Mouse (Mus musculus) forebrain, embryonic 14.5 days (tissue): ENCODE data around the gene Ripor2. TPM values are rescaled to one million over a fixed set of nuclear protein-coding genes. Genes with fewer than 3 reads are reported as not detected.
"Not testable (repeated sequence)": the region's sequence is repeated elsewhere in the genome, so short reads cannot be mapped to it uniquely, and the experiment has no call there.

Experiments
- ATAC-seq: fragments of 200-750 bp; cut with Nextera tagmentation; 2 replicates; pipeline ENCODE4 v1.8.0; 2017; ENCODE audit warnings: mild to moderate bottlenecking, moderate library complexity
- DNase-seq: peaks from one replicate; pipeline ENCODE4 v3.0.0-alpha.2; 2015; ENCODE audit warnings: low spot score
- H3K27ac ChIP-seq: fragments of 300-500 bp; sonication (generic); 2 replicates; pipeline ENCODE4 v1.5.1; 2014; ENCODE audit warnings: low read depth, mild to moderate bottlenecking, control low read depth, low read length, moderate library complexity
- H3K27me3 ChIP-seq: fragments of 300-500 bp; sonication (generic); replicated peaks from 2 replicates; pipeline ENCODE4 v1.6.1; 2014; ENCODE audit warnings: low read length, control low read depth, mixed read lengths; ENCODE audit not compliant: control insufficient read depth, insufficient read depth
- H3K36me3 ChIP-seq: fragments of 300-500 bp; sonication (generic); 2 replicates; pipeline ENCODE4 v1.6.1; 2014; ENCODE audit warnings: low read length, control low read depth; ENCODE audit not compliant: control insufficient read depth, insufficient read depth
- H3K4me1 ChIP-seq: fragments of 300-500 bp; sonication (generic); 2 replicates; pipeline ENCODE4 v1.6.1; 2014; ENCODE audit warnings: antibody characterized with exemption, low read length, control low read depth; ENCODE audit not compliant: control insufficient read depth, insufficient read depth
- H3K4me2 ChIP-seq: fragments of 300-500 bp; sonication (generic); 2 replicates; pipeline ENCODE4 v1.6.1; 2014; ENCODE audit warnings: mild to moderate bottlenecking, control low read depth, low read length
- H3K4me3 ChIP-seq: fragments of 300-500 bp; sonication (generic); 2 replicates; pipeline ENCODE4 v1.5.1; 2014; ENCODE audit warnings: low read depth, low read length, control low read depth
- H3K9ac ChIP-seq: fragments of 300-500 bp; sonication (generic); 2 replicates; pipeline ENCODE4 v1.6.1; 2014; ENCODE audit warnings: mild to moderate bottlenecking, low read length, control low read depth, moderate library complexity
- H3K9me3 ChIP-seq: fragments of 300-500 bp; sonication (generic); replicated peaks from 2 replicates; pipeline ENCODE4 v1.6.1; 2016; ENCODE audit warnings: low read length, control low read depth, mixed read lengths; ENCODE audit not compliant: control insufficient read depth
- WGBS: fragments of 180-500 bp; shearing (Covaris S2); extraction: QIAGEN DNeasy Blood & Tissue Kit; methylation state at CpG from one replicate; pipeline ENCODE4 v1.1.7; 2014; 5-methylcytosine and 5-hydroxymethylcytosine counted together
- polyA plus RNA-seq: library from polyadenylated mRNA; unstranded; fragments of >200 nt; fragmentation: Nextera tagmentation; extraction: Ambion mirVana; gene quantifications from 2 replicates; pipeline ENCODE4 v1.2.1, GENCODE M21; 2014

Ripor2 gene
- polyA plus RNA-seq, 1 experiment from 2014 or later = 16.9 TPM

- no peaks in the 10 kb centered on the region for H3K9me3 ChIP-seq
- peaks cover 5% of the 10 kb centered on the region for H3K36me3 ChIP-seq
- peak overlapping the region; percentile 11; the same call in 1 of the 2 replicates for H3K27ac ChIP-seq
- ATAC-seq (no peak), DNase-seq (no peak)
- H3K4me3 ChIP-seq = peak overlapping the region; percentile 93
- 10% methylated on average over 10 of the region's 10 CpGs for WGBS
- peak overlapping the region; percentile 76 for H3K9ac ChIP-seq
- H3K4me1 ChIP-seq = peaks cover 7% of the 10 kb centered on the region
- no peaks in the 10 kb centered on the region for H3K27me3 ChIP-seq
- H3K4me2 ChIP-seq = peak overlapping the region; percentile 55
Observed at GRCm38 (mm10) chr13:24761083-24761402, 179.1 kb downstream of the Ripor2 start.

DNA sequence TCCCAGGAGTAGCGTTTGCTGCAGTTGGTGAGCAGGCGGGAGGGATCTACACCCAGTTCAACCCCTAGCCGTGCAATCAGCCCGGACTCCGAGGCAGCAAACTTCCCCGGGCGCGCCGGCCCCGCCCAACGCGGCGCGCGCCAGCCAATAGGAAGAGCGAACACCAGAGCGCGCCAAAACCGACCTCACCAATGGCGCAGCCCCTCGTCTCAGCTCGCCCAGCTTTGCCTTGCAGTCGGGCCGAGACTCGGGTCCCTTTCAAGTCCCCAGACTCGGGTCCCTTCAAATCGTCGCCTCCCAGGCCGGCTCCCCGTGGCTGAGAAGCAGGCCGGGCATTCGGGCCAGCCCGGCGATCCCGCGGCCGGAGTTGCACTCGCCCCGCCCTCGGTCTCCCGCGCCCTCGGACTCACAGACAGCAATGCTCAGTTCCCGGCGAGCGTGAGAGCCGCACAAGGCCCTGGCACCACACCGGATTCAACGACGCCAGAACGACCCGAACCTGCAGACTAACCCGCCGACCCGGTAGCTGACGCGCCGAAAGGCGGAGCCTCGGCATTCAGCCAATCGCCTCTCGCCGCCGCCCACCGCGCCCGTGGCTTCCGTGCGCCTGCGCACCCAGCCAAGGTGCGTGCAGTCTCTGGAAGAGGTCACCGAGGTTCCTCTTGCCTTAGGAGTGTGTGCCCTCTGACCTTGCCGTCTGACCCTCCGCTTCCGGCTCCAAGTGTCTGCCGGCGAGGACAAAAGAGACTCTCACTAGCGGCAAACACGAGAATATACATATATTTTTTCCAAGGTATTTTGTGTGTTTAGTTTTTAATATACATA lies 179.6 kb downstream of the Ripor2 start, which contains the start of gene Gmnn:
Gene Gmnn, minus strand, starts transcription at position 521 of the 825 bp plus-strand sequence.
- H3K9me3 ChIP-seq = no peaks in the 10 kb centered on the region
- H3K36me3 ChIP-seq = peaks cover 4% of the 10 kb centered on the region
- ATAC-seq (peak; percentile 98), DNase-seq (peak; percentile 94)
- peak within 1 kb of the TSS; percentile 87 for H3K27ac ChIP-seq
- H3K4me3 ChIP-seq = peak within 1 kb of the TSS; percentile 93
- peak within 1 kb of the TSS; percentile 76 for H3K9ac ChIP-seq
- peak within 1 kb of the TSS; percentile 55 for H3K4me2 ChIP-seq
- WGBS = under 1% methylated on average over 79 of the region's 79 CpGs
- peaks cover 7% of the 10 kb centered on the region for H3K4me1 ChIP-seq
- H3K27me3 ChIP-seq = no peaks in the 10 kb centered on the region

GRCm38 (mm10) chr13:24762254-24762653 lies 180.3 kb downstream of the Ripor2 start:
- DNase-seq (no peak), ATAC-seq (no peak)
- H3K36me3 ChIP-seq = no peaks in the 10 kb centered on the region; the same call in none of the 2 replicates
- peak overlapping the region; percentile 93 for H3K4me3 ChIP-seq
- no peaks in the 10 kb centered on the region for H3K27me3 ChIP-seq
- no peaks in the 10 kb centered on the region for H3K9me3 ChIP-seq
- no peak overlapping the region for H3K27ac ChIP-seq
- peak overlapping the region; percentile 55 for H3K4me2 ChIP-seq
- WGBS = 39% methylated on average over 4 of the region's 4 CpGs
- peaks cover 7% of the 10 kb centered on the region for H3K4me1 ChIP-seq
- H3K9ac ChIP-seq = peak overlapping the region; percentile 76; the same call in 1 of the 2 replicates

DNA sequence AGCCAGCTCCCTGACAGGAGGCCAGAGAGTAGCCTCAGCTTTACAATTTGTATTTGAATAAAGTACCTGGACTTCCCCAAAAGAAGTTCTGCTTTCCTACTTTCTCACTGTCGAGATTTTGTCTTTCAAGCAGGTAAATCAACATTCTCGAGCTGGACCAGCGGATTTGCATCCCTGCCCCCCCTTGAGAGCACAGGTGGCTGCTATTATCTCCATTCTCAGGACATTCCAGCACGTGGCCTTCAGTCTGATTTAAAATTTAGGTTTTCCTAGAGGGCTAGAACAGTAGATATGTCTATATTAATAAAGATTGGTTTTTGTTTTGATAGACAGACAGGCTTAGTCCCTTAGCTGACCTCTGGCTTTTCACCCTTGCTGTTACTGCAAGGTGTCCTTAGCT lies 185.8 kb downstream of the Ripor2 start:
- DNase-seq, H3K4me1 ChIP-seq, H3K4me2 ChIP-seq, H3K27me3 ChIP-seq, ATAC-seq, H3K4me3 ChIP-seq, H3K9me3 ChIP-seq, H3K9ac ChIP-seq, H3K27ac ChIP-seq, H3K36me3 ChIP-seq: not testable (repeated sequence)
- WGBS = 83% methylated on average over 4 of the region's 4 CpGs

DNA sequence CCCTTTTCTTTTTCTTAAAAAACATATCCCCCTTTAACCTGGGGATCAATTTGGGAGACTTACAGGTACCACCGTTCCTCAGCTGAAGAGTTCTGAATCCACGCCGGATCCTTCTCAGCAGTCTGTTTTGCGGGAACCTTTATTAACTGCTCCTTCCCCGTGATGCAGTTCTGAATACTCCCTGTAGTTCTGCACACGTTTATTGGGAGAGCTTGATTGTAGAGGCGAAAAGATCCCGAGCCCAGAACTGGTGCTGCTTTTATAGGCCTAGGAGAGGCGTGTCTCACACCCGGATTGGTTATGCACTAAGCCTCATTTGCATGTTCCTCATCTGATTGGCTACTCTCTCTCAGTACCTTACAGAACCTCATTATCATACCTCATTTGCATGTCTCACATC lies 189.5 kb downstream of the Ripor2 start:
- DNase-seq, H3K36me3 ChIP-seq, H3K4me1 ChIP-seq, H3K9me3 ChIP-seq, H3K9ac ChIP-seq, H3K4me2 ChIP-seq, H3K27ac ChIP-seq, H3K27me3 ChIP-seq, H3K4me3 ChIP-seq, ATAC-seq: not testable (repeated sequence)
- WGBS = 89% methylated on average over 10 of the region's 10 CpGs

DNA sequence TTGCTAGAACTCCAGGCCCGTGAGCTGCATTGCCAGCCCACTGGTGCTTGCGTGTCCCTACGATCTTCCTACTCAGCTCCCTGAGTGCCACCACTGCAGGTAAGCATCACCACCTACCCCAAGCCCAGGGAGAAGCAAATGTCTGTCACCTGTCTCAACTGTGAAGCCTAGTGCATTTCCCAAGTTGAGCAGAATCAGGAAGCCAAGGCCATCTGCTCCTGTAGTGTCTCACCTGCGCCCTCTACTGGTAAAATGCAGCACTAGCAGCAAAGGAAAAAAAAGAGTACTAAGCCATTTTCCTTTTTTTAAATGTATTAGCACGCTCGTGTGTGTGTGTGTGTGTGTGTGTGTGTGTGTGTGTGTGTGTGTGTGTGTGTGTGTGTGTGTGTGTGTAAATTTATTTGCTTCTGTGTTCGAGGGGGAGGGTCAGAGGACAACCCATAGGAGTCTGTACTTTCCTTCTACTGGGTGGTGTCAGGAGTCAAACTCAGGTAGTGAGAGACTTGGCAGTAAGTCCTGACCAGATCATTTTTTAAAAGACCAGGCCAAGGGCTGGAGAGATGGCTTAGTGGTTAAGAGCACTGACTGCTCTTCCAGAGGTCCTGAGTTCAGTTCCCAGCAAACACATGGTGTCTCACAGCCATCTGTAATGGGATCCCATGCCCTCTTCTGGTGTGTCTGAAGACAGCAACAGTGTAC lies 194.3 kb downstream of the Ripor2 start:
- no peaks in the 10 kb centered on the region for H3K9me3 ChIP-seq
- no peak overlapping the region for H3K9ac ChIP-seq
- H3K36me3 ChIP-seq = no peaks in the 10 kb centered on the region
- peak; percentile 60 for ATAC-seq
- H3K4me2 ChIP-seq = no peak overlapping the region
- no peak overlapping the region for H3K27ac ChIP-seq
- peak; percentile 83 for DNase-seq
- H3K4me3 ChIP-seq = no peak overlapping the region
- H3K27me3 ChIP-seq = no peaks in the 10 kb centered on the region
- H3K4me1 ChIP-seq = no peaks in the 10 kb centered on the region
- 51% methylated on average over 7 of the region's 7 CpGs for WGBS

DNA sequence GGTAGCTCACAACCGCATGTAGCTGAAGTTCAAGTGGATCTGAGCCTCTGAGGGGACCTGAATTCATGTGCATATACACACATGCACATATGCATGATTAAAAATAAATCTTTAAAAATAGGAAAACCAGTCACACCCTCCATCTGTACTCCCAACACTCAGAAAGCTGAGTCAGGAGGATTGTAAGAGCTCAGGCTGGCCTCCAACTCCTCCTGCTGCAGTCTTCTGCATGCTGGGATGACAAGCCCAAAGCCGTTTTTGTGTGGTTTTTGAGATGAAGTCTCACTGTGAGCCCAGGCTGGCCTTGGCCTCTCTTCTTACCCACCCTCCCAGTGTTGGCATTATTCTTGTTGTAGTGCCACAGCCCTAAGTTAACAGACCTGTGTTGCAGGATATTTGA lies 196.0 kb downstream of the Ripor2 start:
- Histone ChIP-seq H3K4me3 (no peak overlapping the region), H3K27ac (no peak overlapping the region), H3K9me3 (no peaks in the 10 kb centered on the region), H3K4me1 (no peaks in the 10 kb centered on the region), H3K27me3 (no peaks in the 10 kb centered on the region), H3K9ac (no peak overlapping the region), H3K4me2 (no peak overlapping the region), H3K36me3 (no peaks in the 10 kb centered on the region)
- no peak for DNase-seq
- no peak for ATAC-seq
- WGBS = 83% methylated on average over 2 of the region's 2 CpGs

- Histone ChIP-seq H3K9me3 (no peaks in the 10 kb centered on the region), H3K4me3 (no peak overlapping the region), H3K9ac (no peak overlapping the region), H3K36me3 (no peaks in the 10 kb centered on the region), H3K27ac (no peak overlapping the region), H3K4me2 (no peak overlapping the region), H3K27me3 (no peaks in the 10 kb centered on the region), H3K4me1 (no peaks in the 10 kb centered on the region)
- WGBS = 88% methylated on average over 8 of the region's 8 CpGs
- DNase-seq (no peak), ATAC-seq (no peak)
Observed at GRCm38 (mm10) chr13:24778706-24779380, 196.9 kb downstream of the Ripor2 start.
